Mouse (Mus musculus) layer of hippocampus, adult 8-10 months (tissue): Measurements from ENCODE around the gene Camk1g. TPM values are rescaled to one million over a fixed set of nuclear protein-coding genes. Genes with fewer than 3 reads are reported as not detected.
A peak's percentile ranks its signal among the peaks of the same experiment; 100 is the strongest.

Source experiments
- DNase-seq, 2 experiments: peaks; one replicate each; pipeline ENCODE4 v3.0.0; 2022; ENCODE audit warnings: low spot score in 2 of 2
- total RNA-seq, 4 experiments: library from RNA; stranded (reverse); gene quantifications; 2 replicates each; pipeline ENCODE4 v1.2.4; 2022

The Camk1g gene
- total RNA-seq, 4 experiments from 2014 or later: 22.5 to 31.6 (median 27.1) TPM

DNA sequence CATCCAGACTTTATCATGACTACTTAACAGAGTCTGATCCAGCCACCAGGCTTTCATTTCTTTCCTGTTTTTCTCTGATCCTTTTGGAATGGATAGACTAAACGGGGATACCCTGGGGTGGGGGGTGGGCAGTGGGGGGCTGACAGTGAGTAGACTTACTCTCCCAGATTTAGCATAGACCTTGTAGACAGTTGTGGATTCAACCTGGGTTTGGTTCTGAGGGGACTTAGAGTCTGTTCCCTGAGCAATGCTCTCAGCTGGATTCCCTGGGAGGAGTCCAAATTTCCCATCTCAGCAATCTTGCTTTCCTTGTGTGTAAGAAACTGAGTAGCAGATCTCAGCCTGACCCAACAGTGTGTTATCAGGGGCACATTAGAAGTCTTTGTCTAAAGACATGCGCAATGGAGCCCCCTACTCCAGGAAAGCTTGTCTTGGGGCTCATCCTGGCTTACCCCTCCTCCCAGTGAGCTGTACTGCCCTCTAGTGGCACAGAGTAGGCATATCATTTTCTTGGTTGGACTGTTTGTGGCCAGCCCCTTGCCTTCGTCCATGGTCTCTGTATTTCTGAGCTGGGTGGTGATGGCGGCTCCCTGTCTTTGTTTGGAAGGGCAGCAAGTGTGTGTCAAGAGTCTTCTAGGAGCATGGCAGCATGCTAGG, 6.5 kb upstream of the Camk1g start:
- no peak for DNase-seq

GRCm38 (mm10) chr1:193373906-193374413, 3.9 kb upstream of the Camk1g start:
- DNase-seq: no peak

DNA sequence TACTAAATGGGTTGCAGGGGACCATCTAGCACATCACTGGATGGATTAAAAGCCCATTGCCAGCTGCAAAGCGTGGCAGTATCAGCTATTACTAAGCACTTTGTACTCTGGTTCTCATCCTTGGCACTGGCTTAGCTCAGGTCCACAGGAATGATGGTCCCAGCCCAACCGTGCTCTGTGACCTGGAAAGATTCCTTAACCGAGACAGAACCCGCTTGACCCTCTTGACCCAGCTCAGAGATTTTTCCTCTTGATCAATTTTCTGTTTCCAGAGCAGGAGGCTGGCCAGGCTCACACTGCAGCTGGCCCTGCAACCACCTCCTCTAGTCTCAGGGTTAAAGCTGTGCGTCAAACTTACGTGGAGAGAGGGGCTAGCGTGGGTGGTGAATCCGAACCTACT, 1.0 kb downstream of the Camk1g start:
- no peak for DNase-seq

DNA sequence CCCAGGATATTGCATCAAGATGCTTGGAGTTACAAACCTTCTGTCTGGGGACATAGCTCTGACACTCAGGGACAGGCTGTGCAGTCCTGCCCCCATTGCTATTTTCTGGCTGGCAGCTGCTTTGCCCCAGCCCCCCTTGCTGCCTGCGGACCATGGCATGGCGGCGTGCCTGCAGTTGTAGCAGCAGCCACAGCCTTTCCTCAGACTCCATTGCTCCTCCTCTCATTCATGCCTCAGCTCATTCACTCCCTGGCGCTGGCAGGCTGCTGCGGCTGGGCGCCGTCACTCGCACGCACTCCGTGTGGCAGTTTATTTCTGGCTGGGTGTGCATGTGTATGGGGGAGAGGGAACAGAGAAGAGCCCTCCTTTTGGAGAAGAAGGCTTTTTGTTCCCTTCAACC, 2.0 kb downstream of the Camk1g start:
- DNase-seq: peak; percentile 59 to 65

DNA sequence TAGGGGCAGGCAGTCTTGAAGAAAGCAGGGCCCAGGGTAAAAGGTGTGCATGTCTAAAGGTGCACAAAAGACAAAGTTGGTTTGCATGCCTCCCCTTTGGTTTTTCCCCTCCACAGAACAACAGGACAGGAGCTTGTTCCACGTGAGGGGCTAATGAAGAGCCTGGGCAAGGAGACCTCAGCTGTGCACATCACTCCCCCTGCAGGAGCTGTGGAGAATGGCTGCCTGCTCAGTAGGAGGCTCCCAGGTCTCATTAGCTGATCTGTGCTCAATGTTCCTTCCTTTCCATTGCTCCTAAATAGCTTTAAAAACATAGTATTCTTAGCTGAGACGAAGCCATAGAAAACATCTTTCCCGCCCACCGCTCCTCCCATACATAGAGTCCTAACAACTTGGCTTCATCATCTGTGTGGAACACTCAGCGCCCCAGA, 6.3 kb downstream of the Camk1g start:
- DNase-seq: peak in 1 of 2 experiments; percentile 54

- no peak for DNase-seq
Observed at GRCm38 (mm10) chr1:193362078-193362477, 8.0 kb downstream of the Camk1g start.

DNA sequence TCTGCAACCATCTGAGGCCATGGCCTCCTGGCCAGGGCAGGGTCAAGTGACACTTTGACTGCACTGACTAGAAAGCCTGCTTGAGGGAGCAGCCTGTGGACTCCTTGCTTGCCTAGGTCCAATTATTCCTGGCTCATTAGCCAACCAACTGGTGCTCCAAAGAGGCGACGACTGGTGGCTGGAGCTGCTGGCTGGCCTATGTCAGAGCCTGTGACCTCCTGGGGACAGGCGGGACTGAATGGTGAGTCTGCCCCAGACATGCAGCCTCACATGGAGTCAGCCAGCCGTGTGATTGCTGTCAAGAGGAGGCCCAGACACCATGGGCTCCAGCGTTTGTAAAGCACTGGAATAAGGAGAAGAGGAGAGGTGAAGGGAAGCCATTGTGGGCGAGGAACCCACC, 8.9 kb downstream of the Camk1g start:
- no peak for DNase-seq

DNA sequence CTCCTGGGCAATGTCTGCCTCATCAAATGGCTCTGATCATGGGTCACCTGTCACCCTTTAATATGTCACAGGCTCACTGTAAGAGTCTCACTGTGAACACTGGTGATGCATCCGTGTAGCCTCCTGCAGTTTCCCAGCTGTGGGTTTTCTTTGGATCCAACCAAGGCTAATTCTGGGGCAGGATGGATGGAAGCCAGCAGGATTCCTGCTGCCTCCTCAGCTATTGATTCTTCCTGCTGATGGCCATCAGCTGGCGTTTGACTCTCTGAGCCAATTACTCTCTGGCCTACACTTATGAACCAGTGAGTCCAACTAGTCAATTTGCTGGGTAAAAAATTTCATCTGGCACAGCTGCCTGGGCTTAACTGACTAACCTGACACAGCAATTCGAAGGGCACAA, 10.9 kb downstream of the Camk1g start:
- DNase-seq: no peak

- peak in 1 of 2 experiments; percentile 68 for DNase-seq
Observed at GRCm38 (mm10) chr1:193351583-193351982, 18.5 kb downstream of the Camk1g start.

- DNase-seq: peak in 1 of 2 experiments; percentile 47
Observed at GRCm38 (mm10) chr1:193350546-193350801, 19.6 kb downstream of the Camk1g start.

GRCm38 (mm10) chr1:193349702-193350545, 20.2 kb downstream of the Camk1g start:
- DNase-seq: no peak

- no peak for DNase-seq
Observed at GRCm38 (mm10) chr1:193348261-193348962, 21.7 kb downstream of the Camk1g start.

- DNase-seq: no peak
Observed at GRCm38 (mm10) chr1:193346908-193347307, 23.2 kb downstream of the Camk1g start.

DNA sequence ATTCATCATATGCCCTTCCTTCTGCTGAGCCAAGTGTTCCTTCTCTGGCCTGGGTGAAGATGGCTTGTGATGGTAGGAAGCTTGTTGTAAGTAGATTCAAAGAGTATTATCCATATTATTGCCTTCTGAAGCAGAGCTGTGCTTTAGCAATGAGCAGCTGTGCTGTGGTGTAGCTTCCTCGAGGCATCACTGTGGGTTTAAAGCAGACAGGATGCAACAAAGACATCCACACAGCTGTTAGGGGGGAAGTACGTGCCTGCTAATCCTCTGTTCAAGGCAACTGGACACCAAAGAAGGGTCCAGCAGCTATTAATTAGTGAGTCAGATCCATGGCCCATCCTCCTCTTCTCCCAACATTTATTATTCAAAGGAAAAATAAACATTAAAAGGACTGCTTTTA, 25.1 kb downstream of the Camk1g start:
- DNase-seq: no peak

DNA sequence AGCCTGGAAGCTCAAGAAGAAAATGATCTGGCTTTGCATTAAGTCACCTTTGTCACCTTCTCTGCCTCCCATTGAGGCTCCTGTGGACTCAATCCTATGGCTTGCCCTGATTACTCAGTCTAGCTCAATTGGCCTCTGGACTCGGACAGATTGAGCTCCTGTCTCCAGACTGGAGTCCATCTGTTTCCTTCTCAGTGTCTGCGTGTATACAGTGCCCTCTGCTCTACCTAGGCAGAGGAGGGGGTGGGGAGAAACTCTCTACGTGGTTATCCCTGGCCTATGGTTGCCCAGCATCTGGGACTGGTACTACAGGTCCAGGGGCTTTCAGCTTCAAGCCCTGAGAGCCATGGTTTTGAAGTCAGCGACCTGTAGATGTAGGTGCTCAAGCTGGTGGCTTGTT, 26.2 kb downstream of the Camk1g start:
- no peak for DNase-seq

DNA sequence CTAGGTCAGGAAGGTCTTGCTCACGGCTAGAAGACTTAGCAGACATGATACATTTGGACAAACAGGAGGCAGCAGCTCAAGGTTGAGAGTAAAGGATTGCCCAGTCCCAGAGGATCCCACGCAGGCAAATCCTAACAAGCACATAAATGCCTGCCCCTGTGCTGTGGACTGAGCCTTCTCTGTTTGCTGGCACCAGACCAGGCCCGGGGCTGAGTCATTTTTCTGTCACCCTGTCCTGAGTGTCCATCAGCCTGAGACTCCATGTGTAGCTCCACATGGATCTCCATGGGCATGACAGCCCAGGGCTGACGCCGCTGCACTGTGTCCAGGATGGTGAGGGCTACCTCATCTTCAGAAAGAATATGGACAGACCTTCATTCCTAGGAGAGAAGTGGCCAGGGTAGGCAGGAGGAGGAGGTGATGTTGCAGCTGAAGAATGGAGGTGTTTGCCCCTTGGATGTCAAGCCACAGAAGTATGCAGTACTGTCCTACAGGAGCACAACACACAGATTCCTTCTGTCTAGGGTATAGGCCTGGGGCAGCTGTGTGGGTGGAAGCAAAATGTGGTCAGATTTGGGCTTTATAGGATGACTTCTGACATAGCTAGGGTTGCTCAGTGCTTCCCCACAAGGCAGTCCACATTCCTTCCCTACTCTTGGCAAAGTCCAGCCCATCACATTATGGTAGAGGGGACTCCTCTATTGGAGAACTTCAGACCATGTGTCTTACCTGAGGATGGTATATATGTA, 27.7 kb downstream of the Camk1g start:
- DNase-seq: no peak

- DNase-seq: peak; percentile 58
Observed at GRCm38 (mm10) chr1:193338363-193338995, 31.6 kb downstream of the Camk1g start.

DNA sequence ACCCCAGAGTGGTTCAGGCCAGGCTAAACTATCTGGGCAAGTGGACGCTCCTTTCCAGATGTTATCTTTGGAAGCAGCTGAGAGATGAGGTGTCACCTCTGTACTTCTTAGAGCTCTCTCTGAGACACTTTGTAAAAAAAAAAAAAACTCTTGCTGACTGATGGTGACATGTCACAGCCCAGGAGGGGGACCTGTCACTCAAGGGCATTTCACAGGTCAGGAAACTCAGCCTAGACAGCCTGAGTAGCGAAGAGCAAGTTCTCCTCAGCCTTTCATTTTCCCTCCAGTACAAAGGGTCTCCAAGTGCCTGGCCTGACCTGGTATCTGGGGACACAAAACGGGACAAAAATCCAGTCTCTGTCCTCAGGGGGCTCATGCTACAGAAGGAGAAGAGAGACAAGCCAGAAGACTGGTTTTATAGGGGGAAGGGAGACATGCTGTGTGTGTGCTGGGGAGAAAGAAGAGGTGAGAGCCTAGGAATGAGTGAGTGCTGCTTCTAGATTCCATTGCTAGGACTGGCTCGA, 32.2 kb downstream of the Camk1g start:
- DNase-seq: peak in 1 of 2 experiments; percentile 1

DNA sequence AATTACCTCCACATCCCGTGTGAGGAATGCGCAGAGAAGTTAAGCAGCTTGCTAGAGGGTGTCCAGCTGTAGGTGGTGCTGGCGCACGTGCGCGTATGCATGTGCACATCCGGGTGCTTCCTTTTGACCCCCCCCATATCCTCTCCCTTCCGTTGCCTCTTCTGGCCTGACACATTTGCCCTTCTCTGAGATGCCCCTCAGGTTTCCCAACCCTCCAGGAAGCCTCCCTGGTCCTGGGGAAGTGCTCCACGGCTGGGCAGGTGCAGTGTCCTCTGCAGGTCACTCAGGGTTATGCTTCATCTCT, 33.1 kb downstream of the Camk1g start:
- DNase-seq: no peak

DNA sequence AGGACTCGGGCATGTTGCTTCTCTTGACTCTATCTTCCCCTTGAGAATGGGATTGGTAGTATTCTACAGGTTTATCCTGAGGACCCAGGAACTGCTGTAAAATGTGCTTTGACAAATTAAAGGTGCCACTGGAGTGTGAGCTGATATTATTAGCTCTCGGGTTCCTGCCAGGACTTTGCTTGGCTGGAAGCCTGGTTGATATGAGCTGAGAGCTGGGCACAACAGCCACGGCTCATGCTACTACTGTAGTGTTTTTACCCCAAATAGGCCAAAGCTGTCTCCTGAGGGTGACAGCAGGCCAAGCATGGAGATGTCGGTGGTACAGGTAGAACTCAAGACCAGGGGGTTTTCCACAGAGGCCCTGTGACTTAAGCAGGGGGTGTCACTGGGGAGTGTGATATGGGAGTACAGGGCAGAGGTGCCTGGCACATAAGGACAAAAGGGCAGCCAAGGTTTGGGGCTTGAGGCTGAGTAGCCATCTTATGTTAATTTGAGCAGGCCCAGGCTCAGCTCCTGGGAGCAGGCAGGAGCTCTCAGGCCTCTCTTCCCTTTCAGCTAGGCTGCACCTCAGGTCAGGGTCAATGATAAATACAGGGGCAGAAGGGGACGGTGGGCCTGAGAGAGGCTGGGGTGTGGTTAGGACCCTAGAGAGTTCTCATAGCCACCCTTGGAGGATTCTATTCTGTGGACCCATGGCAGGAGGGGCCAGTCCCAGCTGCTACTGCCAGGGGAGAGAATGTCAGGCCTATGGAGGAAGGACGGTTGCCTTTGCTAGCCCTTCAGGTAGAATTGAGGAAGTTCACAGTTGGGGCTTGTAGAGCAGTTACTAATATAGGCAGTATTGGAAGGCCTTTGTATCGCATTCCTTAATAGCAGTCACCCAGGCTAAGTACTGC, 33.7 kb downstream of the Camk1g start:
- DNase-seq: peak; percentile 18 to 63
